Mouse (Mus musculus): Measurements from ENCODE around the gene Gsg1l. TPM values are rescaled to one million over a fixed set of nuclear protein-coding genes. Genes with fewer than 3 reads are reported as not detected.

Gsg1l gene
- polyA plus RNA-seq, 1 experiment from 2014 or later, result 1.0 TPM

- no peak for DNase-seq (ENCODE audit: low spot score)
- Histone ChIP-seq H3K9me3 (ENCODE audit: control insufficient read depth, low read length) (no peaks in the 10 kb centered on the region), H3K4me1 (replicated peaks; ENCODE audit: control insufficient read depth, insufficient read depth, low read length) (peaks cover 10% of the 10 kb centered on the region; the same call in 1 of the 2 replicates), H3K4me2 (ENCODE audit: low read length) (no peak overlapping the region), H3K27ac (ENCODE audit: low read depth) (no peak overlapping the region), H3K36me3 (ENCODE audit: control insufficient read depth, insufficient read depth, low read length) (no peaks in the 10 kb centered on the region), H3K9ac (ENCODE audit: low read length) (no peak overlapping the region), H3K4me3 (ENCODE audit: low read depth, low read length) (no peak overlapping the region), H3K27me3 (replicated peaks; ENCODE audit: control insufficient read depth, insufficient read depth, low read length) (no peaks in the 10 kb centered on the region)
- WGBS, result 87% methylated on average over 3 of the region's 3 CpGs
- ATAC-seq (replicated peaks; ENCODE audit: low FRiP score, low TSS enrichment, low read depth), result no peak
These were observed 49.9 kb downstream of the Gsg1l start for GRCm38 (mm10) chr7:126032365-126032755.

GRCm38 (mm10) chr7:126031598-126032364 lies 50.4 kb downstream of the Gsg1l start:
- peaks cover 10% of the 10 kb centered on the region; the same call in 1 of the 2 replicates for H3K4me1 ChIP-seq (replicated peaks; ENCODE audit: control insufficient read depth, insufficient read depth, low read length)
- H3K27ac ChIP-seq (ENCODE audit: low read depth), result no peak overlapping the region
- H3K4me3 ChIP-seq (ENCODE audit: low read depth, low read length), result no peak overlapping the region
- no peak for DNase-seq (ENCODE audit: low spot score)
- no peak overlapping the region for H3K9ac ChIP-seq (ENCODE audit: low read length)
- no peaks in the 10 kb centered on the region for H3K27me3 ChIP-seq (replicated peaks; ENCODE audit: control insufficient read depth, insufficient read depth, low read length)
- 61% methylated on average over 10 of the region's 10 CpGs for WGBS
- no peak for ATAC-seq (replicated peaks; ENCODE audit: low FRiP score, low TSS enrichment, low read depth)
- no peaks in the 10 kb centered on the region for H3K9me3 ChIP-seq (ENCODE audit: control insufficient read depth, low read length)
- H3K4me2 ChIP-seq (ENCODE audit: low read length), result no peak overlapping the region
- H3K36me3 ChIP-seq (ENCODE audit: control insufficient read depth, insufficient read depth, low read length), result no peaks in the 10 kb centered on the region

GRCm38 (mm10) chr7:126027410-126027809 lies 54.8 kb downstream of the Gsg1l start:
- H3K9me3 ChIP-seq (ENCODE audit: control insufficient read depth, low read length), result no peaks in the 10 kb centered on the region
- no peak for ATAC-seq (replicated peaks; ENCODE audit: low FRiP score, low TSS enrichment, low read depth)
- 0 out of 2 replicates have a peak, but pooled peaks cover 2% of the 10 kb centered on the region for H3K4me1 ChIP-seq (replicated peaks; ENCODE audit: control insufficient read depth, insufficient read depth, low read length)
- H3K9ac ChIP-seq (ENCODE audit: low read length), result no peak overlapping the region
- no peaks in the 10 kb centered on the region for H3K27me3 ChIP-seq (replicated peaks; ENCODE audit: control insufficient read depth, insufficient read depth, low read length)
- no peaks in the 10 kb centered on the region for H3K36me3 ChIP-seq (ENCODE audit: control insufficient read depth, insufficient read depth, low read length)
- H3K27ac ChIP-seq (ENCODE audit: low read depth), result no peak overlapping the region
- DNase-seq (ENCODE audit: low spot score), result no peak
- H3K4me2 ChIP-seq (ENCODE audit: low read length), result no peak overlapping the region
- H3K4me3 ChIP-seq (ENCODE audit: low read depth, low read length), result no peak overlapping the region
- WGBS, result 38% methylated on average over 1 of the region's 1 CpGs

- H3K36me3 ChIP-seq (ENCODE audit: control insufficient read depth, insufficient read depth, low read length), result no peaks in the 10 kb centered on the region
- no peak for ATAC-seq (replicated peaks; ENCODE audit: low FRiP score, low TSS enrichment, low read depth)
- 0 out of 2 replicates have a peak, but pooled peaks cover 2% of the 10 kb centered on the region for H3K4me1 ChIP-seq (replicated peaks; ENCODE audit: control insufficient read depth, insufficient read depth, low read length)
- H3K9ac ChIP-seq (ENCODE audit: low read length), result no peak overlapping the region
- no peaks in the 10 kb centered on the region for H3K9me3 ChIP-seq (ENCODE audit: control insufficient read depth, low read length)
- H3K4me2 ChIP-seq (ENCODE audit: low read length), result no peak overlapping the region
- no peak overlapping the region for H3K27ac ChIP-seq (ENCODE audit: low read depth)
- no peak overlapping the region for H3K4me3 ChIP-seq (ENCODE audit: low read depth, low read length)
- H3K27me3 ChIP-seq (replicated peaks; ENCODE audit: control insufficient read depth, insufficient read depth, low read length), result no peaks in the 10 kb centered on the region
- 58% methylated on average over 5 of the region's 5 CpGs for WGBS
- no peak for DNase-seq (ENCODE audit: low spot score)
These were observed 55.6 kb downstream of the Gsg1l start for GRCm38 (mm10) chr7:126026600-126026999.

- ATAC-seq (replicated peaks; ENCODE audit: low FRiP score, low TSS enrichment, low read depth) (no peak), DNase-seq (ENCODE audit: low spot score) (no peak)
- Histone ChIP-seq H3K9me3 (ENCODE audit: control insufficient read depth, low read length) (no peaks in the 10 kb centered on the region), H3K27me3 (replicated peaks; ENCODE audit: control insufficient read depth, insufficient read depth, low read length) (no peaks in the 10 kb centered on the region), H3K4me2 (ENCODE audit: low read length) (no peak overlapping the region), H3K27ac (ENCODE audit: low read depth) (0 out of 2 replicates have a peak overlapping the region, but pooled peaks have one; percentile 23), H3K4me3 (ENCODE audit: low read depth, low read length) (no peak overlapping the region), H3K4me1 (replicated peaks; ENCODE audit: control insufficient read depth, insufficient read depth, low read length) (peaks cover 13% of the 10 kb centered on the region), H3K9ac (ENCODE audit: low read length) (no peak overlapping the region), H3K36me3 (ENCODE audit: control insufficient read depth, insufficient read depth, low read length) (no peaks in the 10 kb centered on the region)
- 43% methylated on average over 6 of the region's 6 CpGs for WGBS
These were observed 62.2 kb downstream of the Gsg1l start for GRCm38 (mm10) chr7:126019966-126020365.

- Histone ChIP-seq H3K27me3 (replicated peaks; ENCODE audit: control insufficient read depth, insufficient read depth, low read length) (no peaks in the 10 kb centered on the region), H3K4me2 (ENCODE audit: low read length) (no peak overlapping the region), H3K9me3 (ENCODE audit: control insufficient read depth, low read length) (no peaks in the 10 kb centered on the region), H3K27ac (ENCODE audit: low read depth) (no peak overlapping the region), H3K9ac (ENCODE audit: low read length) (no peak overlapping the region), H3K4me1 (replicated peaks; ENCODE audit: control insufficient read depth, insufficient read depth, low read length) (peaks cover 13% of the 10 kb centered on the region), H3K36me3 (ENCODE audit: control insufficient read depth, insufficient read depth, low read length) (no peaks in the 10 kb centered on the region), H3K4me3 (ENCODE audit: low read depth, low read length) (no peak overlapping the region)
- no peak for ATAC-seq (replicated peaks; ENCODE audit: low FRiP score, low TSS enrichment, low read depth)
- no peak for DNase-seq (ENCODE audit: low spot score)
- whole genome bisulfite sequencing, result 20% methylated on average over 9 of the region's 9 CpGs
These were observed 62.9 kb downstream of the Gsg1l start for GRCm38 (mm10) chr7:126019321-126019720.

- ATAC-seq (replicated peaks; ENCODE audit: low FRiP score, low TSS enrichment, low read depth), result no peak
- 88% methylated on average over 4 of the region's 4 CpGs for WGBS
- peaks cover 15% of the 10 kb centered on the region for H3K4me1 ChIP-seq (replicated peaks; ENCODE audit: control insufficient read depth, insufficient read depth, low read length)
- H3K4me3 ChIP-seq (ENCODE audit: low read depth, low read length), result no peak overlapping the region
- H3K9me3 ChIP-seq (ENCODE audit: control insufficient read depth, low read length), result no peaks in the 10 kb centered on the region
- DNase-seq (ENCODE audit: low spot score), result no peak
- no peak overlapping the region for H3K9ac ChIP-seq (ENCODE audit: low read length)
- H3K27me3 ChIP-seq (replicated peaks; ENCODE audit: control insufficient read depth, insufficient read depth, low read length), result no peaks in the 10 kb centered on the region
- H3K36me3 ChIP-seq (ENCODE audit: control insufficient read depth, insufficient read depth, low read length), result no peaks in the 10 kb centered on the region
- H3K4me2 ChIP-seq (ENCODE audit: low read length), result no peak overlapping the region
- H3K27ac ChIP-seq (ENCODE audit: low read depth), result no peak overlapping the region
These were observed 64.8 kb downstream of the Gsg1l start for GRCm38 (mm10) chr7:126017455-126017854.

- Histone ChIP-seq H3K27ac (ENCODE audit: low read depth) (no peak overlapping the region), H3K9me3 (ENCODE audit: control insufficient read depth, low read length) (no peaks in the 10 kb centered on the region), H3K4me3 (ENCODE audit: low read depth, low read length) (no peak overlapping the region), H3K27me3 (replicated peaks; ENCODE audit: control insufficient read depth, insufficient read depth, low read length) (no peaks in the 10 kb centered on the region), H3K4me2 (ENCODE audit: low read length) (no peak overlapping the region), H3K9ac (ENCODE audit: low read length) (no peak overlapping the region), H3K36me3 (ENCODE audit: control insufficient read depth, insufficient read depth, low read length) (no peaks in the 10 kb centered on the region), H3K4me1 (replicated peaks; ENCODE audit: control insufficient read depth, insufficient read depth, low read length) (peaks cover 2% of the 10 kb centered on the region; the same call in 1 of the 2 replicates)
- DNase-seq (ENCODE audit: low spot score) (no peak), ATAC-seq (replicated peaks; ENCODE audit: low FRiP score, low TSS enrichment, low read depth) (no peak)
- 50% methylated on average over 11 of the region's 11 CpGs for WGBS
These were observed 69.7 kb downstream of the Gsg1l start for GRCm38 (mm10) chr7:126012325-126013021.
